Mouse (Mus musculus) heart, adult 2 months (tissue): ENCODE measurements around the gene Akap6.

Source experiments
- CTCF ChIP-seq: fragments of 200-600 bp; IDR thresholded peaks from 2 replicates; pipeline ENCODE4 v1.8.1; 2022; ENCODE audit warnings: antibody characterized with exemption, mild to moderate bottlenecking, moderate library complexity
- EP300 ChIP-seq: fragments of 200-500 bp; IDR thresholded peaks from 2 replicates; pipeline ENCODE4 v1.6.1; 2011; ENCODE audit warnings: low read depth, low read length, control low read depth; ENCODE audit not compliant: insufficient read depth
- POLR2A ChIP-seq: fragments of 200-500 bp; IDR thresholded peaks from 2 replicates; pipeline ENCODE4 v1.6.1; 2011; ENCODE audit warnings: mild to moderate bottlenecking, low read depth, low read length, control low read depth; ENCODE audit not compliant: insufficient read depth

DNA sequence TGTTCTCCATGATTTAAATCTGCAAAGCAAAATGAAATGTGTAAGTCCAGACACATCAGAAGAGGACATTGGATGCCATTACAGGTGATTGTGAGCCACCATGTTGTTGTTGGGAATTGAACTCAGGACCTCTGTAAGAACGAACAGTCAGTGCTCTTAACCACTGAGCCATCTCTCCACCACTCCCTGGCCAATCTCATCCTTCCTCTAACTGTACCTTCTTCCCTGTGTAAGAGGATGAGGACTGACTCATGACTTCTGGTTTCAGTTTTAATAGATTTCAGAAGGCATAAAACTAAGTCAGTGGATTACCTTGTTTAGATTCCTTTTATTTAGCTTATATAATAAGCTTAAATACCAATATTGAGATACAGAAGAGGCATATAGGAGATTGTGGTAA lies 38.0 kb downstream of the Akap6 start:
- TF ChIP-seq CTCF (no peak), EP300 (no peak), POLR2A (no peak)
